Mouse (Mus musculus) stomach, postnatal 0 days (tissue): ENCODE measurements around the gene Gripap1. TPM values are rescaled to one million over a fixed set of nuclear protein-coding genes. Genes with fewer than 3 reads are reported as not detected.

Source experiments
- ATAC-seq: fragments of 200-750 bp; cut with Nextera tagmentation; 2 replicates; pipeline ENCODE4 v1.8.0; 2017; ENCODE audit not compliant: low FRiP score, low TSS enrichment
- DNase-seq: peaks from one replicate; pipeline ENCODE4 v3.0.0-alpha.2; 2016; ENCODE audit warnings: low spot score
- H3K27ac ChIP-seq: fragments of 300-500 bp; sonication (generic); replicated peaks from 2 replicates; pipeline ENCODE4 v1.5.1; 2014; ENCODE audit warnings: mild to moderate bottlenecking, control low read depth
- H3K27me3 ChIP-seq: fragments of 300-500 bp; sonication (generic); 2 replicates; pipeline ENCODE4 v1.6.1; 2014; ENCODE audit warnings: low read length; ENCODE audit not compliant: control insufficient read depth, insufficient read depth
- H3K36me3 ChIP-seq: fragments of 300-500 bp; sonication (generic); 2 replicates; pipeline ENCODE4 v1.6.1; 2014; ENCODE audit warnings: low read length, mixed read lengths; ENCODE audit not compliant: control insufficient read depth, insufficient read depth
- H3K4me1 ChIP-seq: fragments of 300-500 bp; sonication (generic); replicated peaks from 2 replicates; pipeline ENCODE4 v1.6.1; 2014; ENCODE audit warnings: antibody characterized with exemption; ENCODE audit not compliant: control insufficient read depth, insufficient read depth
- H3K4me2 ChIP-seq: fragments of 300-500 bp; sonication (generic); replicated peaks from 2 replicates; pipeline ENCODE4 v1.6.1; 2014; ENCODE audit warnings: low read depth, mild to moderate bottlenecking, control low read depth, moderate library complexity
- H3K4me3 ChIP-seq: fragments of 300-500 bp; sonication (generic); 2 replicates; pipeline ENCODE4 v1.5.1; 2014; ENCODE audit warnings: low read depth, low read length, control low read depth
- H3K9ac ChIP-seq: fragments of 300-500 bp; sonication (generic); 2 replicates; pipeline ENCODE4 v1.6.1; 2014; ENCODE audit warnings: mild to moderate bottlenecking, low read length, control low read depth, mixed read lengths
- H3K9me3 ChIP-seq: fragments of 300-500 bp; sonication (generic); 2 replicates; pipeline ENCODE4 v1.6.1; 2016; ENCODE audit warnings: low read length; ENCODE audit not compliant: control insufficient read depth
- CTCF ChIP-seq: IDR thresholded peaks from 2 replicates; pipeline ENCODE4 v1.5.1; 2016; ENCODE audit warnings: antibody characterized with exemption, low read depth, mild to moderate bottlenecking, moderate library complexity
- EP300 ChIP-seq: optimal IDR thresholded peaks from 2 replicates; pipeline ENCODE3; 2016; ENCODE audit warnings: antibody characterized with exemption
- WGBS: fragments of 180-500 bp; shearing (Covaris S2); extraction: QIAGEN DNeasy Blood & Tissue Kit; methylation state at CpG from one replicate; pipeline ENCODE4 v1.1.7; 2014; 5-methylcytosine and 5-hydroxymethylcytosine counted together
- polyA plus RNA-seq: library from polyadenylated mRNA; unstranded; fragments of >200 nt; fragmentation: Nextera tagmentation; extraction: Ambion mirVana; gene quantifications from 2 replicates; pipeline ENCODE4 v1.2.1, GENCODE M21; 2015

Gene Gripap1
- polyA plus RNA-seq, 1 experiment from 2014 or later, result 20.0 TPM

- 41% methylated on average over 8 of the region's 8 CpGs for whole genome bisulfite sequencing
- ATAC-seq (peak; percentile 64; the same call in 1 of the 2 replicates), DNase-seq (peak; percentile 43)
- Histone ChIP-seq H3K4me3 (no peak overlapping the region), H3K36me3 (no peaks in the 10 kb centered on the region), H3K4me1 (no peaks in the 10 kb centered on the region), H3K27me3 (no peaks in the 10 kb centered on the region), H3K9ac (no peak overlapping the region), H3K4me2 (no peak overlapping the region), H3K9me3 (no peaks in the 10 kb centered on the region), H3K27ac (no peak overlapping the region)
- TF ChIP-seq CTCF (peak; percentile 81), EP300 (no peak)
Measured at GRCm38 (mm10) chrX:7776329-7777082, 13.1 kb upstream of the Gripap1 start.

GRCm38 (mm10) chrX:7778450-7779244 is 10.9 kb upstream of the Gripap1 start:
- ATAC-seq (no peak), DNase-seq (no peak)
- H3K4me1 ChIP-seq, result no peaks in the 10 kb centered on the region
- H3K9me3 ChIP-seq, result no peaks in the 10 kb centered on the region
- no peak overlapping the region for H3K4me3 ChIP-seq
- H3K4me2 ChIP-seq, result no peak overlapping the region
- H3K9ac ChIP-seq, result no peak overlapping the region
- H3K36me3 ChIP-seq, result no peaks in the 10 kb centered on the region
- no peak overlapping the region for H3K27ac ChIP-seq
- no peak for TF ChIP-seq CTCF
- no peak for TF ChIP-seq EP300
- H3K27me3 ChIP-seq, result no peaks in the 10 kb centered on the region
- WGBS, result 57% methylated on average over 7 of the region's 7 CpGs

- Histone ChIP-seq H3K9me3 (no peaks in the 10 kb centered on the region), H3K4me2 (no peak overlapping the region), H3K4me3 (no peak overlapping the region), H3K36me3 (no peaks in the 10 kb centered on the region), H3K27me3 (no peaks in the 10 kb centered on the region), H3K27ac (no peak overlapping the region), H3K9ac (no peak overlapping the region), H3K4me1 (no peaks in the 10 kb centered on the region)
- 13% methylated on average over 3 of the region's 3 CpGs for WGBS
- TF ChIP-seq EP300 (no peak), CTCF (no peak)
- DNase-seq, result no peak
- no peak for ATAC-seq
Measured at GRCm38 (mm10) chrX:7779294-7779693, 10.3 kb upstream of the Gripap1 start.

- Histone ChIP-seq H3K36me3 (no peaks in the 10 kb centered on the region), H3K4me2 (no peak overlapping the region), H3K9ac (no peak overlapping the region), H3K9me3 (no peaks in the 10 kb centered on the region), H3K4me3 (no peak overlapping the region), H3K4me1 (no peaks in the 10 kb centered on the region), H3K27me3 (no peaks in the 10 kb centered on the region), H3K27ac (no peak overlapping the region)
- WGBS, result 75% methylated on average over 4 of the region's 4 CpGs
- no peak for DNase-seq
- ATAC-seq, result peak; percentile 73; the same call in 1 of the 2 replicates
- no peak for TF ChIP-seq EP300
- TF ChIP-seq CTCF, result peak; percentile 53
Measured at GRCm38 (mm10) chrX:7782603-7783092, 6.9 kb upstream of the Gripap1 start.

GRCm38 (mm10) chrX:7790309-7790708 is 744 bp downstream of the Gripap1 start:
- no peaks in the 10 kb centered on the region for H3K27me3 ChIP-seq
- no peak for DNase-seq
- H3K9me3 ChIP-seq, result no peaks in the 10 kb centered on the region
- ATAC-seq, result peak; percentile 17; the same call in 1 of the 2 replicates
- peak overlapping the region; percentile 44 for H3K4me3 ChIP-seq
- 15% methylated on average over 5 of the region's 5 CpGs for WGBS
- H3K9ac ChIP-seq, result peak overlapping the region; percentile 64
- TF ChIP-seq CTCF, result no peak
- TF ChIP-seq EP300, result no peak
- H3K4me2 ChIP-seq, result peak overlapping the region; percentile 53
- H3K27ac ChIP-seq, result no peak overlapping the region
- no peaks in the 10 kb centered on the region for H3K4me1 ChIP-seq
- H3K36me3 ChIP-seq, result no peaks in the 10 kb centered on the region

- Histone ChIP-seq H3K4me3 (no peak overlapping the region), H3K27ac (no peak overlapping the region), H3K4me1 (no peaks in the 10 kb centered on the region), H3K9me3 (no peaks in the 10 kb centered on the region), H3K4me2 (no peak overlapping the region), H3K27me3 (no peaks in the 10 kb centered on the region), H3K36me3 (no peaks in the 10 kb centered on the region), H3K9ac (no peak overlapping the region)
- DNase-seq (no peak), ATAC-seq (no peak)
- WGBS, result 55% methylated on average over 3 of the region's 3 CpGs
- peak; percentile 62 for TF ChIP-seq CTCF
- TF ChIP-seq EP300, result no peak
Measured at GRCm38 (mm10) chrX:7793361-7793760, 3.8 kb downstream of the Gripap1 start.
